Mouse (Mus musculus): Measurements from ENCODE around the gene Car5a.
A peak's percentile ranks its signal among the peaks of the same experiment; 100 is the strongest.

Car5a gene

GRCm38 (mm10) chr8:121954981-121955555, 10.4 kb upstream of the Car5a start:
- no peak for DNase-seq (ENCODE audit: low spot score)

GRCm38 (mm10) chr8:121953821-121954545, 9.3 kb upstream of the Car5a start:
- no peak for DNase-seq (ENCODE audit: low spot score)

GRCm38 (mm10) chr8:121952800-121953199, 8.1 kb upstream of the Car5a start:
- DNase-seq (ENCODE audit: low spot score): no peak

GRCm38 (mm10) chr8:121952122-121952521, 7.4 kb upstream of the Car5a start:
- no peak for DNase-seq (ENCODE audit: low spot score)

- DNase-seq (ENCODE audit: low spot score): no peak
These were observed 6.9 kb upstream of the Car5a start for GRCm38 (mm10) chr8:121951656-121952009.

GRCm38 (mm10) chr8:121950749-121951655, 6.3 kb upstream of the Car5a start:
- peak; percentile 62 for DNase-seq (ENCODE audit: low spot score)

GRCm38 (mm10) chr8:121949941-121950748, 5.4 kb upstream of the Car5a start:
- peak; percentile 99 for DNase-seq (ENCODE audit: low spot score)

- DNase-seq (ENCODE audit: low spot score): no peak
These were observed 4.6 kb upstream of the Car5a start, which contains the start of gene Banp for GRCm38 (mm10) chr8:121949222-121949800. TSS of gene Banp (plus strand) at chr8:121949750.

GRCm38 (mm10) chr8:121948321-121949145, 3.8 kb upstream of the Car5a start:
- peak; percentile 28 for DNase-seq (ENCODE audit: low spot score)

GRCm38 (mm10) chr8:121947753-121948141, 3.0 kb upstream of the Car5a start:
- peak; percentile 81 for DNase-seq (ENCODE audit: low spot score)

GRCm38 (mm10) chr8:121947047-121947752, 2.5 kb upstream of the Car5a start:
- DNase-seq (ENCODE audit: low spot score): no peak

GRCm38 (mm10) chr8:121946351-121946750, 1.6 kb upstream of the Car5a start:
- no peak for DNase-seq (ENCODE audit: low spot score)

GRCm38 (mm10) chr8:121943716-121944115, 988 bp downstream of the Car5a start:
- DNase-seq (ENCODE audit: low spot score): no peak

GRCm38 (mm10) chr8:121943057-121943540, 1.6 kb downstream of the Car5a start:
- DNase-seq (ENCODE audit: low spot score): no peak

GRCm38 (mm10) chr8:121938732-121939131, 6.0 kb downstream of the Car5a start:
- DNase-seq (ENCODE audit: low spot score): no peak

- no peak for DNase-seq (ENCODE audit: low spot score)
These were observed 8.3 kb downstream of the Car5a start for GRCm38 (mm10) chr8:121936391-121936790.

GRCm38 (mm10) chr8:121935341-121936294, 9.1 kb downstream of the Car5a start:
- DNase-seq (ENCODE audit: low spot score): no peak

- DNase-seq (ENCODE audit: low spot score): no peak
These were observed 9.8 kb downstream of the Car5a start for GRCm38 (mm10) chr8:121934923-121935322.

GRCm38 (mm10) chr8:121934506-121934905, 10.2 kb downstream of the Car5a start:
- peak; percentile 16 for DNase-seq (ENCODE audit: low spot score)
